Mouse (Mus musculus): ENCODE data around the gene Akap14.

GRCm38 (mm10) chrX:37103826-37104225 is 64.8 kb downstream of the Akap14 start:
- peak; percentile 22; the same call in 1 of the 2 replicates for TF ChIP-seq CTCF (conservative IDR thresholded peaks at IDR 0.05; ENCODE audit: low read length)
- TF ChIP-seq POU5F1 (IDR thresholded peaks at IDR 0.05; ENCODE audit: borderline replicate concordance, low read length): no peak
